Mouse (Mus musculus): Measurements from ENCODE around the gene Pcsk5. TPM values are rescaled to one million over a fixed set of nuclear protein-coding genes. Genes with fewer than 3 reads are reported as not detected.

The Pcsk5 gene
- polyA plus RNA-seq, 1 experiment from 2014 or later: 9.6 TPM

DNA sequence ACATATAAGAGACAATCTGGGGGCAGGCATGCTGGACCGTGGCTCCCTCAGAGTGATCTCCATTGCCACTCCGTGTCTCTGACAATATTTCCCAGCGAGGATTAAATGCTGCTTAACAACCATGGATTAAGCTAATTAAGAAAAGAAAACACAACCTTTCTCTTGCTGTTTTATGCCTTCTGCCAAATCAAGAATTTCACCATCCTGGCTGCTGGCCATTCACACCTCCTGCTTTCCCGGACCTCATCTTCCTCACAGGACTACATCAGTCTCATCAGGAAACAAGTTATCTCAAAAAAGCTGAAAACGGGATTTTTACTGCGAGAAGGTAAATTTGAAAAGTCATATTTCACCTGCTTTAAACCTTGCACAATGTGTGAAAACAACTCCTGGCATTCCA is 175.2 kb downstream of the Pcsk5 start:
- 74% methylated on average over 6 of the region's 6 CpGs for WGBS
- Histone ChIP-seq H3K27me3 (ENCODE audit: poor library complexity, severe bottlenecking) (no peaks in the 10 kb centered on the region), H3K4me3 (no peak overlapping the region), H3K36me3 (replicated peaks) (no peaks in the 10 kb centered on the region), H3K9me3 (no peaks in the 10 kb centered on the region), H3K27ac (no peak overlapping the region), H3K4me1 (0 out of 2 replicates have a peak, but pooled peaks cover 3% of the 10 kb centered on the region)
- no peak for DNase-seq (ENCODE audit: extremely low spot score, low spot score)

DNA sequence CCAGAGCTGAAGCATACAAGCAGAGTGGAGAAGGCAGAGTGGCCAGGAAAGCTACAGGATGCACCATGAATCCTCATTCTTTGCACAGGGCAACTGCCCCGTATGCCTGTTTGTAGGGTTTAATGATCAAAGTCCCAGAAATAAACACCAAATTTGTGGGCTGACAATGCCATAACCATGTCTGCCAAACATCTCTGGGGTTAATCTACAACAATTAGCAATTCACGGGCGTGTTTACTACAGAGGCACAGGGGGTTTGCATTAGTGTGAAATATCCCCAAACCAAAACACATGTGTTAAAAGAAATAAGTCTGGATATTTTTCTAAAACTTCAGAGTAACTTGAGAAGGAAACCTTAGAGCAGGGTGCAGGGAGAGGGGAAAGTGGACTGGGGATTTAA is 178.1 kb downstream of the Pcsk5 start:
- no peak overlapping the region for H3K27ac ChIP-seq
- no peaks in the 10 kb centered on the region for H3K27me3 ChIP-seq (ENCODE audit: poor library complexity, severe bottlenecking)
- 60% methylated on average over 3 of the region's 3 CpGs for whole genome bisulfite sequencing
- no peaks in the 10 kb centered on the region for H3K36me3 ChIP-seq (replicated peaks)
- DNase-seq (ENCODE audit: extremely low spot score, low spot score): no peak
- 0 out of 2 replicates have a peak, but pooled peaks cover 3% of the 10 kb centered on the region for H3K4me1 ChIP-seq
- H3K9me3 ChIP-seq: no peaks in the 10 kb centered on the region
- no peak overlapping the region for H3K4me3 ChIP-seq

DNA sequence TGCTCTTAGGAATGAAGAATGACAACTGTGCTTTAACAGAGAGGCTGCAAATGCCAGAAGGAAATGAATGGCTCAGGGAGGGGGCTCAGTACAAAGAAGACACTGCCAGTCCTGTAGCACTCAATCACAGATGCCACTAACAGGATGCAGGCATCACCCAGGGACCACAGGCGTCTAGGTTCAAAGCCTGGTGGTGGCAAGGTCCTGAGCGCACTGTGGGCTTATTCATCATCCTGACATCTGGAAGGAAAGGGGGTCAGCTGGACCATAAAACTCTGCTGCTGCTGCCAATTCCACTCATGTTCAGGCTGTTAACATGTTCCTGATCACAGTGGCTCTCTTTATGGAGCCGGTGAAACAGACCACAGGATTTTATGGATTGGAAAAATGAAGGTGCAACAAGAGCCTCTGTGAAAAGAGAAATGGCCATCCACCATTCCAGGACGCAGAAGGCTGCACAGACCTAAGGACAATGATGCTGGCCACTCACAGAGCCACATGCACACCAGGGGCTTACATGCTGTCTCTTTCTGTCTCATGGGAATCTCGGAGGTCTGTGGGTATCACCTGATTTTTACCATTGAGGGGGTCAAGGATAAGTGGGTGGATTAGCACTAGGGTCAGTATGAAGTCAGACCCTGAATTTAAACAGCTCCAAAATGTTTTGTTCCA is 186.5 kb downstream of the Pcsk5 start:
- Histone ChIP-seq H3K27ac (0 out of 2 replicates have a peak overlapping the region, but pooled peaks have one; percentile 16), H3K27me3 (ENCODE audit: poor library complexity, severe bottlenecking) (no peaks in the 10 kb centered on the region), H3K9me3 (no peaks in the 10 kb centered on the region), H3K4me1 (peaks cover 20% of the 10 kb centered on the region), H3K4me3 (no peak overlapping the region), H3K36me3 (replicated peaks) (no peaks in the 10 kb centered on the region)
- 67% methylated on average over 5 of the region's 5 CpGs for WGBS
- DNase-seq (ENCODE audit: extremely low spot score, low spot score): no peak

DNA sequence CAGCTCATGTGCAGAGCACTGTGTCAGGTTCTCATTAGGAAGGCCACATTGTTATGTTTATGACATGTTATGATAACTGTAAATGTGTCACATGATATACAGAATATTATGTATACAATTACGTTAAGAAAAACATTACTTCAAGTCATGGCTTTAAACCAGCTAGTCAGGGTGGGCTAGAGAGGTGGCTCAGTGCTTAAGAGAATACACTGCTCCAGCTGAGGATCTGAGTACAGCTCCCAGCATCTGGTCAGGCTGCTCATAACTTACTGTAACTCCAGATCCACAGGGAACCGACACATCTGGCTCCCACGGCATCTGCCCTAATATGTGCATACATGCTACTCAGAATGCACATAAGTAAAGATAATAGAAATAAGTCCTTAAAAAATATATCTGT is 187.5 kb downstream of the Pcsk5 start:
- H3K4me1 ChIP-seq: peaks cover 23% of the 10 kb centered on the region
- no peak overlapping the region for H3K4me3 ChIP-seq
- WGBS: 93% methylated on average over 3 of the region's 3 CpGs
- no peak for DNase-seq (ENCODE audit: extremely low spot score, low spot score)
- no peaks in the 10 kb centered on the region for H3K27me3 ChIP-seq (ENCODE audit: poor library complexity, severe bottlenecking)
- no peaks in the 10 kb centered on the region for H3K36me3 ChIP-seq (replicated peaks)
- no peaks in the 10 kb centered on the region for H3K9me3 ChIP-seq
- no peak overlapping the region for H3K27ac ChIP-seq

DNA sequence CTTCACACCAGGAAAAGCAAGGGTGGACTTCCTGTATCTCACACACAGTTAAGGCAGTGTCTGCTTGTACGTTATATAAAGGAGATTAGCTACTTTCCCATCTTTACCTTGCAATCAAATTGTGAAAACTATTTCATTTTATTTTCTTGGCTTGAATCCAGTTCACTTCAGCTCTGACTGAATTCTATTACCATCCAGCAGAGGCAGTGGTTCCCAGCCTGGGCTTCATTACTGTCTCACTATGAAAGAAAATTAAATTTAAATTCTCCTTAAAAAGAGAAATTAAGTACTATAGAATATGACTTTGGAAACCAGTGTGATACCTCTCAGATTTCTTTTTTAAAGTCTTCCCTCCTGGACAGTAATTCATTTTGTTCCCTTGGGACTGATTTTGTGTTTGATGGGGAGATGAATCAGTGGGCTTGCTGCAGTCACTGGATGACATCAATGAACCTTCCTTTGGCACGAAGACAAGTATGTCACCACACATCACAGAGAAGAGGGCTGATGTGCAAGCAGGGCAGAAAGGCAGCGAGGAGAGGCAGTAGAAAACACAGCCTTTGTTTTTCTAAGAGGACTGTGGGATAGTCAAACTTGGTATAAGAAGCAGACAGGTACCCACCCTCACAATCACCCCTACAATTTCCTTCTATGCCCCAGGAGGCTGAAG is 194.2 kb downstream of the Pcsk5 start:
- Histone ChIP-seq H3K36me3 (replicated peaks) (0 out of 2 replicates have a peak, but pooled peaks cover 6% of the 10 kb centered on the region), H3K27ac (no peak overlapping the region), H3K27me3 (ENCODE audit: poor library complexity, severe bottlenecking) (no peaks in the 10 kb centered on the region), H3K9me3 (no peaks in the 10 kb centered on the region), H3K4me3 (no peak overlapping the region), H3K4me1 (peaks cover 14% of the 10 kb centered on the region; the same call in 1 of the 2 replicates)
- DNase-seq (ENCODE audit: extremely low spot score, low spot score): no peak
- whole genome bisulfite sequencing: 91% methylated on average over 3 of the region's 3 CpGs

DNA sequence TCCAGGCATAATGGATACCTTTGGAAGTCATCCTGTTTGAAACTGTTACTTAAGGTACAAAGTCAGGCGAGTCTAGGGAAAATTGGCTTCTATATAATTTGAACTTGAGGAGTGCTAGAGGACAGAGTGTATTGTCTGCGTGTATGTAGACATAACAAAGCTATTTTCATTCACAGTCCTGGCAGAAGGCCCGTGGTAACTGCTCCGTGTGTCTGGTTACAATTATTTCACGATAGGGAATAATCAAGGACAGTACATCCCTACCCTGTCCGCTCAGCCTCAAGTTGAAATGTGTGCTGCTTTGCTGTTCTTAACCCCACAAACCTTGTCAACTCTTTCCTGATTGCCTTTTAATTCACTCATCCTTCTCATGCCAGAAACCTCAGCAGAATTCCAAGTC is 201.4 kb downstream of the Pcsk5 start:
- no peak for DNase-seq (ENCODE audit: extremely low spot score, low spot score)
- Histone ChIP-seq H3K4me1 (no peaks in the 10 kb centered on the region), H3K4me3 (no peak overlapping the region), H3K27ac (no peak overlapping the region), H3K27me3 (ENCODE audit: poor library complexity, severe bottlenecking) (no peaks in the 10 kb centered on the region), H3K9me3 (no peaks in the 10 kb centered on the region), H3K36me3 (replicated peaks) (no peaks in the 10 kb centered on the region)
- whole genome bisulfite sequencing: 78% methylated on average over 6 of the region's 6 CpGs

DNA sequence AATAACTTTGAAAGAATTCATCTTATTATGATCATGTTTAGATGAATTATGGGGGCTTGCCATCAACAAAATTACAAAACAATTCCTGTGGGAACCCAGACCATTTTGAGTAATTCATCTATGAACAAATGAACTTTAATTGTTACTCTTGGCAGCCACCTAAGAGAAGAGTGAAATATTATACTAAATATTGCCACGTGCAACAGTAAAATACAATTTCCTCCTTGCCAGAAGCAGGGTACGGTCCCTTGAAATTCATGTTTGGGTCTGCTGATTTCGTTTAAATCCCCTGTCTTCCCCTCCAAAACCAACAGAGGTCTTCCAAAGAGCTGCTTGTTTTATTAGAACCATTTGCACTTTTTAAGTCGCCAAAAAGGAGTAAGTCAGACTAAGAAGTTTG is 221.8 kb downstream of the Pcsk5 start:
- no peaks in the 10 kb centered on the region for H3K36me3 ChIP-seq (replicated peaks)
- no peaks in the 10 kb centered on the region for H3K27me3 ChIP-seq (ENCODE audit: poor library complexity, severe bottlenecking)
- no peak for DNase-seq (ENCODE audit: extremely low spot score, low spot score)
- whole genome bisulfite sequencing: 85% methylated on average over 4 of the region's 4 CpGs
- H3K27ac ChIP-seq: no peak overlapping the region
- H3K4me3 ChIP-seq: no peak overlapping the region
- no peaks in the 10 kb centered on the region for H3K9me3 ChIP-seq
- H3K4me1 ChIP-seq: no peaks in the 10 kb centered on the region

DNA sequence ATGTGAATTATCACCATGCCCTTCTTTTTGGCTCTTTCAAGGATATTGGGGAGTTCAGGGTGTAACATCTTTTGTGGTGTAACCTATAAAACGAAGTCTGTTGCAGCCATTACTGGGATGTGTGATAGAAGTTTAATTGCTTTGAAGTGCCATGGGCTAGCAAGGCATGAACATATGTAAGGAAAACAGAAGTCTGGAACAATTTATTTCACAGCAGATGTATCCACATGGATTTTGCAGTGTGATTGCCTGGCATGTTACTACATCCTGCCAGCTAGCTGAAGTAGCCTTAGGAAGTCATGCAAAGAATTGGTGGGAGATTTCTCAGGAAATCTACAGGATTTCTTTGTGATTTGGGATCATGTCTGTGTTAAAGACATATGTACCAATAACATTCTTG is 230.9 kb downstream of the Pcsk5 start:
- H3K4me1 ChIP-seq: no peaks in the 10 kb centered on the region
- WGBS: 81% methylated on average over 1 of the region's 1 CpGs
- no peak overlapping the region for H3K4me3 ChIP-seq
- H3K27ac ChIP-seq: no peak overlapping the region
- no peaks in the 10 kb centered on the region for H3K27me3 ChIP-seq (ENCODE audit: poor library complexity, severe bottlenecking)
- H3K9me3 ChIP-seq: no peaks in the 10 kb centered on the region
- no peak for DNase-seq (ENCODE audit: extremely low spot score, low spot score)
- no peaks in the 10 kb centered on the region for H3K36me3 ChIP-seq (replicated peaks)

DNA sequence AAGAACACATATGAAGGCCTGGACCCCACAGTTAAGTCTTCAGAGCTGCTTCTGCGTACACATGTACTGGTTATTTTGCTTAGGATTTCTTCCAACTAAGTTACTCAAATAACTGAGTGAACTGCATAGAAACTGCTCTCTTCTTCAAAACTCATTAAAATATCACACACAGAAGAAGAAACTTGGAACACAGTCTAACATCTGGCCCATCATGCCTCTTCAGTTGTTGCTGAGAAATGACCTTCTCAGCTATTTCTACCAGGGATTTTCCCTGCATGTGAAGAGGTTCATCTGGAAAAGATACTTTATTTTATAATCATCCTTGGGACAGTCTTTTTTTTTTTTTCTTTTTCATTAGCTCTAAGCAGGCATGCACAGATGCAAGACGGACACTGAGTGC is 231.3 kb downstream of the Pcsk5 start:
- no peaks in the 10 kb centered on the region for H3K9me3 ChIP-seq
- H3K4me3 ChIP-seq: no peak overlapping the region
- 90% methylated on average over 2 of the region's 2 CpGs for WGBS
- no peak for DNase-seq (ENCODE audit: extremely low spot score, low spot score)
- H3K27ac ChIP-seq: no peak overlapping the region
- no peaks in the 10 kb centered on the region for H3K36me3 ChIP-seq (replicated peaks)
- no peaks in the 10 kb centered on the region for H3K4me1 ChIP-seq
- H3K27me3 ChIP-seq (ENCODE audit: poor library complexity, severe bottlenecking): no peaks in the 10 kb centered on the region

DNA sequence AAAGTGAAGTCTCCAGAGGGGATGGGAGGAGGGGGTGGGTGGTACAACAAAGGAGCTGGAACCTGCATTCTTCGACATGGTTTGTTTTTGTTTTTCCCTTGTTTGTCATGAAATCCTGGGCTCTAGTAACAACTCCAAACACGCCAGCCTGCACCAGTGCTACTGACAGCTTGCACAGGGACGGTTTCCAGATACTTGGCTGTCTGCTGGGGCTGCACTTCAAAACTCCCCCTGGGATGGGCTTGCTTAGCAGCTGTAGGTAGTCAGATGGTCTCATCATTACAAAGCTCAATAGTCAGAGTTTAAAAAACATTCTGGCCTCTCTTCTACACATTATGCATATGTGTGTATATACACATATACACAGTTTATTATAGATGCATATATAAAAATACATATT is 234.1 kb downstream of the Pcsk5 start:
- Histone ChIP-seq H3K4me1 (no peaks in the 10 kb centered on the region), H3K36me3 (replicated peaks) (no peaks in the 10 kb centered on the region), H3K4me3 (no peak overlapping the region)

DNA sequence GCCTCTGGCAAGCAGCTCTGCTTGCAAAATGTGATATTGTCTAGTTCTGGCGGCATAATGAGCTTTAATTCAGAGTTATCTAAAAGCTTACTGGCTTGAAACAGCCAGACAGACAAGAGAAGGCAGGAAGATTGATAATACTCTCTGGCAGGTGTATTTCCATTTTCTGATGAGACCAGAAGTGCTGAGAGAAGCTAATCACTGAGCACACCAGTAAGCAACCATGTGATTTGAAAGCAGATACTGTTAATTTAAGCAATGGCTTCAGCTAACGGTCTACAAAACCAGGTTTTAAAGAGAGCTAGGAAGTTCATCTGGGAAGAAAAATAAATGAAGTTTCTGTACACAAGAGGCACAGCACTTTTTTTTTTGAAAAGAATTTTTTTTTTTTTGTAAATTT is 237.1 kb downstream of the Pcsk5 start:
- no peak overlapping the region for H3K4me3 ChIP-seq
- no peak for DNase-seq (ENCODE audit: extremely low spot score, low spot score)
- 88% methylated on average over 2 of the region's 2 CpGs for WGBS
- H3K4me1 ChIP-seq: no peaks in the 10 kb centered on the region
- H3K9me3 ChIP-seq: no peaks in the 10 kb centered on the region
- H3K27ac ChIP-seq: no peak overlapping the region
- no peaks in the 10 kb centered on the region for H3K27me3 ChIP-seq (ENCODE audit: poor library complexity, severe bottlenecking)
- H3K36me3 ChIP-seq (replicated peaks): no peaks in the 10 kb centered on the region

More for the DNA sequence above, 234.1 kb downstream of the Pcsk5 start:
- no peak for DNase-seq (ENCODE audit: extremely low spot score, low spot score)
- no peak overlapping the region for H3K27ac ChIP-seq
- H3K9me3 ChIP-seq: no peaks in the 10 kb centered on the region
- WGBS: 71% methylated on average over 3 of the region's 3 CpGs
- no peaks in the 10 kb centered on the region for H3K27me3 ChIP-seq (ENCODE audit: poor library complexity, severe bottlenecking)

DNA sequence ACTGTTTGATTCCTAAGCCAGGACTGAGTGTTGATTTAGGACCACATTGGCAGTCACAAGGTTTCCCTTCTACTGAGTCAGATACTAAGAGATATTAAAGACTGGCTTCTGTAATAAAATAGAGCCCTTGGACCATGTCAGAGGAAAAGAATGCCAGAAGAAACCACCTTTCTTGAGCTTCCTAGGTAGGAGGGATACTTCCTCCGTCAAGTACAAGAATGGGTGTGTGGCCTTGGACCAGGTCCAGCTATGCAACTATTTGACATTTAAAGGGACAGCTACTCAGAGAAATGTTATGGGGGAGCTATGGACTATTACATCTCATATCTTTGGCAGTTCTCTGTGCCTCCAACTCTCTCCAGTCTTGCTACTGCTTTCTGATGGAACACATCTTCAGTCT is 244.6 kb downstream of the Pcsk5 start:
- H3K9me3 ChIP-seq: no peaks in the 10 kb centered on the region
- no peaks in the 10 kb centered on the region for H3K36me3 ChIP-seq (replicated peaks)
- no peaks in the 10 kb centered on the region for H3K27me3 ChIP-seq (ENCODE audit: poor library complexity, severe bottlenecking)
- WGBS: 63% methylated on average over 1 of the region's 1 CpGs
- H3K4me1 ChIP-seq: peaks cover 39% of the 10 kb centered on the region
- no peak overlapping the region for H3K27ac ChIP-seq
- H3K4me3 ChIP-seq: no peak overlapping the region
- DNase-seq (ENCODE audit: extremely low spot score, low spot score): no peak

DNA sequence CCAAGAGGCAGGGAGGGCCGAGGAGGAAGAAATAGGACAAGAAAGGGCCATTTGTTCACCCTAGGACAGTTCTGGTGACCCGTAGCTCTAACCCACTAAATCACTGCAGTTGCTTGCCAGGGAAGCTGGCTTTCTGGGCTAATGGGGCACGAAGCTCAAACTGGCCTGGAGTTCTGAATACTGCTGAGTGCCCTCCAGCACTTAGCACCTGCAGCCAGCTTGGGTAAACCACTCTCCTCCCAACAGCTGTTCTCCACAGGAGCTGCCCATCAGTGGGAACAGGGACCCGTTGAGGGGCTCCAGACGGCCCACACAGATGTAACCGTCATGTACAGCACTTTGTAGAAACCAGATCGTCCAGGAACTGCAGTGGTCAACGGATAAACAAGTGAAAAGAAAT is 246.1 kb downstream of the Pcsk5 start:
- H3K27me3 ChIP-seq (ENCODE audit: poor library complexity, severe bottlenecking): no peaks in the 10 kb centered on the region
- H3K9me3 ChIP-seq: no peaks in the 10 kb centered on the region
- H3K4me3 ChIP-seq: no peak overlapping the region
- DNase-seq (ENCODE audit: extremely low spot score, low spot score): peak; percentile 37
- H3K4me1 ChIP-seq: peaks cover 39% of the 10 kb centered on the region
- H3K27ac ChIP-seq: peak overlapping the region; percentile 70
- 51% methylated on average over 8 of the region's 8 CpGs for WGBS
- H3K36me3 ChIP-seq (replicated peaks): no peaks in the 10 kb centered on the region

All from forebrain, embryonic 10.5 days (tissue).